Mouse (Mus musculus) cerebellum, postnatal 14 days (tissue): ENCODE results near the gene Ggact.
A peak's percentile ranks its signal among the peaks of the same experiment; 100 is the strongest.

Source experiments
- DNase-seq, 2 experiments: peaks; one replicate each; pipeline ENCODE4 v3.0.0; 2021; ENCODE audit warnings: mixed read lengths in 2 of 2

Ggact gene

GRCm38 (mm10) chr14:122867531-122868285 is 45.8 kb downstream of the Ggact start:
- DNase-seq: peak; percentile 39 to 44

- DNase-seq: no peak
These were observed 48.0 kb downstream of the Ggact start for GRCm38 (mm10) chr14:122865462-122866129.

- peak; percentile 38 to 51 for DNase-seq
These were observed 50.9 kb downstream of the Ggact start for GRCm38 (mm10) chr14:122862623-122863022.

- DNase-seq: no peak
These were observed 53.8 kb downstream of the Ggact start for GRCm38 (mm10) chr14:122859792-122860191.

- DNase-seq: no peak
These were observed 61.0 kb downstream of the Ggact start for GRCm38 (mm10) chr14:122852506-122853057.

- DNase-seq: peak; percentile 42 to 54
These were observed 76.5 kb downstream of the Ggact start for GRCm38 (mm10) chr14:122837018-122837417.

- no peak for DNase-seq
These were observed 77.3 kb downstream of the Ggact start for GRCm38 (mm10) chr14:122836221-122836620.

GRCm38 (mm10) chr14:122835487-122836190 is 77.9 kb downstream of the Ggact start:
- no peak for DNase-seq

- DNase-seq: no peak
These were observed 78.8 kb downstream of the Ggact start for GRCm38 (mm10) chr14:122834753-122835152.

- no peak for DNase-seq
These were observed 79.9 kb downstream of the Ggact start for GRCm38 (mm10) chr14:122833666-122834065.

GRCm38 (mm10) chr14:122830433-122830832 is 83.1 kb downstream of the Ggact start:
- no peak for DNase-seq

GRCm38 (mm10) chr14:122825464-122825863 is 88.1 kb downstream of the Ggact start:
- DNase-seq: no peak

- DNase-seq: no peak
These were observed 89.8 kb downstream of the Ggact start for GRCm38 (mm10) chr14:122823791-122824190.

- DNase-seq: no peak
These were observed 92.6 kb downstream of the Ggact start for GRCm38 (mm10) chr14:122821002-122821401.

GRCm38 (mm10) chr14:122800296-122800695 is 113.3 kb downstream of the Ggact start:
- no peak for DNase-seq

GRCm38 (mm10) chr14:122793368-122793767 is 120.2 kb downstream of the Ggact start:
- DNase-seq: no peak

- DNase-seq: no peak
These were observed 123.4 kb downstream of the Ggact start for GRCm38 (mm10) chr14:122790111-122790510.

GRCm38 (mm10) chr14:122788199-122788598 is 125.4 kb downstream of the Ggact start:
- no peak for DNase-seq

- no peak for DNase-seq
These were observed 128.9 kb downstream of the Ggact start for GRCm38 (mm10) chr14:122784701-122785100.

- DNase-seq: no peak
These were observed 147.1 kb downstream of the Ggact start for GRCm38 (mm10) chr14:122766448-122766847.
